Mouse (Mus musculus): ENCODE data around the gene Kifap3. TPM values are rescaled to one million over a fixed set of nuclear protein-coding genes. Genes with fewer than 3 reads are reported as not detected.

The Kifap3 gene
- polyA plus RNA-seq, 1 experiment, result 20.0 TPM

GRCm38 (mm10) chr1:163910785-163911184 lies 131.4 kb downstream of the Kifap3 start:
- H3K4me1 ChIP-seq (ENCODE audit: control insufficient read depth, insufficient read depth, low read length), result no peaks in the 10 kb centered on the region
- TF ChIP-seq CTCF (IDR thresholded peaks at IDR 0.05; ENCODE audit: low read depth, low read length), result no peak
- TF ChIP-seq POLR2A (IDR thresholded peaks at IDR 0.05; ENCODE audit: borderline replicate concordance, low read depth, low read length), result no peak
- H3K27ac ChIP-seq (ENCODE audit: insufficient read depth, low read depth, low read length), result no peak overlapping the region
- H3K4me3 ChIP-seq (ENCODE audit: insufficient read depth, low read length), result no peak overlapping the region

DNA sequence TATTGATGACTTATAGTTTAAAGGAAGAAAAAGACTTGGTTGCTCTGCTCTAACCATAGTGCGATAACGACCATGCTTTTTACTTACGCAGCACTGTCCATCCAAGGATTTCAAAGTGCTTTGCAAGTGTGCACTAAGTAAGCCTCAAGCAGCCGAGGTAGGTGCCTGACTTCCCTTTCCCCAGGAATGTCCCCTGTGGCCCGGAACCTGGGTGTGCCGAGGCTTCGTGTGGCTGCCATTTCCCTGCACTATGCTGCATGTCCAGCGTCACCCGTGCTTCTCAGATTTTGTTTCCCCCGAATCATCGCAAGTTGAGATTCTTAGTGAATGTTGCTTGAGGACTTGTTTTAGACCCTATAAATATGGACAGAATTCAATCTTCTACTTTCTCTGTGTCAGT lies 132.6 kb downstream of the Kifap3 start:
- Histone ChIP-seq H3K27ac (ENCODE audit: insufficient read depth, low read depth, low read length) (no peak overlapping the region), H3K4me3 (ENCODE audit: insufficient read depth, low read length) (no peak overlapping the region), H3K4me1 (ENCODE audit: control insufficient read depth, insufficient read depth, low read length) (no peaks in the 10 kb centered on the region)
- no peak for TF ChIP-seq POLR2A (IDR thresholded peaks at IDR 0.05; ENCODE audit: borderline replicate concordance, low read depth, low read length)
- TF ChIP-seq CTCF (IDR thresholded peaks at IDR 0.05; ENCODE audit: low read depth, low read length), result no peak

- H3K4me3 ChIP-seq (ENCODE audit: insufficient read depth, low read length), result no peak overlapping the region
- no peaks in the 10 kb centered on the region for H3K4me1 ChIP-seq (ENCODE audit: control insufficient read depth, insufficient read depth, low read length)
- no peak for TF ChIP-seq POLR2A (IDR thresholded peaks at IDR 0.05; ENCODE audit: borderline replicate concordance, low read depth, low read length)
- TF ChIP-seq CTCF (IDR thresholded peaks at IDR 0.05; ENCODE audit: low read depth, low read length), result no peak
- no peak overlapping the region for H3K27ac ChIP-seq (ENCODE audit: insufficient read depth, low read depth, low read length)
These were observed 138.2 kb downstream of the Kifap3 start for GRCm38 (mm10) chr1:163917349-163918160.

DNA sequence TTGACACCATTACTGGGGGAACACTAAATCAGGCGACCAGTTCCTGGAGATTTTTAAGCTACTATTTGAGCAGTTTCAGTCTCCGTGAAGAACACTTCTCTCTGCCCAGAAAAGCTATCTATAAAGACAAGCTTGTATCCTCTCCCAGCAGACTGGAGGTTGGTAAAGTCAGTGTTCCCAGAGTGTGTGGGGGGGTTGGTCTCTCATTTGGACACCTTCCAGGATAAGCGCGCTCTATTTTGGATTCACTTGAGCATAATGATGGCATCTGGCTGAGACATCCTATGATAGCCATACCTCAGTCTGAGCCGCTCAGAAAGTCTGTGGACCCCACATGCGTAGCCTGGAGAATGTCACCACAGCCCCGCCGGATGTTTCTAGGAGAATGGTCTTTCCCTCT lies 144.7 kb downstream of the Kifap3 start:
- Histone ChIP-seq H3K4me3 (ENCODE audit: insufficient read depth, low read length) (no peak overlapping the region), H3K27ac (ENCODE audit: insufficient read depth, low read depth, low read length) (no peak overlapping the region), H3K4me1 (ENCODE audit: control insufficient read depth, insufficient read depth, low read length) (peaks cover 5% of the 10 kb centered on the region)
- TF ChIP-seq CTCF (IDR thresholded peaks at IDR 0.05; ENCODE audit: low read depth, low read length), result no peak
- no peak for TF ChIP-seq POLR2A (IDR thresholded peaks at IDR 0.05; ENCODE audit: borderline replicate concordance, low read depth, low read length)

GRCm38 (mm10) chr1:163928846-163929245 lies 149.5 kb downstream of the Kifap3 start, which contains the start of gene Scyl3:
Gene Scyl3, plus strand, starts transcription at chr1:163929100.
- TF ChIP-seq CTCF (IDR thresholded peaks at IDR 0.05; ENCODE audit: low read depth, low read length) (no peak), POLR2A (IDR thresholded peaks at IDR 0.05; ENCODE audit: borderline replicate concordance, low read depth, low read length) (no peak)
- Histone ChIP-seq H3K27ac (ENCODE audit: insufficient read depth, low read depth, low read length) (peak within 1 kb of the TSS; percentile 76), H3K4me3 (ENCODE audit: insufficient read depth, low read length) (peak within 1 kb of the TSS; percentile 97)

GRCm38 (mm10) chr1:163929636-163930457 lies 150.5 kb downstream of the Kifap3 start:
- Histone ChIP-seq H3K27ac (ENCODE audit: insufficient read depth, low read depth, low read length) (peak overlapping the region; percentile 76), H3K4me1 (ENCODE audit: control insufficient read depth, insufficient read depth, low read length) (peaks cover 26% of the 10 kb centered on the region), H3K4me3 (ENCODE audit: insufficient read depth, low read length) (peak overlapping the region; percentile 97)
- TF ChIP-seq CTCF (IDR thresholded peaks at IDR 0.05; ENCODE audit: low read depth, low read length), result peak; percentile 14; the same call in 1 of the 2 replicates
- no peak for TF ChIP-seq POLR2A (IDR thresholded peaks at IDR 0.05; ENCODE audit: borderline replicate concordance, low read depth, low read length)

More at GRCm38 (mm10) chr1:163928846-163929245, 149.5 kb downstream of the Kifap3 start, which contains the start of gene Scyl3:
- peaks cover 22% of the 10 kb centered on the region for H3K4me1 ChIP-seq (ENCODE audit: control insufficient read depth, insufficient read depth, low read length)

- Histone ChIP-seq H3K4me1 (ENCODE audit: control insufficient read depth, insufficient read depth, low read length) (peaks cover 26% of the 10 kb centered on the region), H3K4me3 (ENCODE audit: insufficient read depth, low read length) (peak overlapping the region; percentile 97), H3K27ac (ENCODE audit: insufficient read depth, low read depth, low read length) (peak overlapping the region; percentile 29; the same call in 1 of the 2 replicates)
- TF ChIP-seq POLR2A (IDR thresholded peaks at IDR 0.05; ENCODE audit: borderline replicate concordance, low read depth, low read length), result no peak
- no peak for TF ChIP-seq CTCF (IDR thresholded peaks at IDR 0.05; ENCODE audit: low read depth, low read length)
These were observed 151.0 kb downstream of the Kifap3 start for GRCm38 (mm10) chr1:163930458-163930794.

- no peak for TF ChIP-seq CTCF (IDR thresholded peaks at IDR 0.05; ENCODE audit: low read depth, low read length)
- no peak for TF ChIP-seq POLR2A (IDR thresholded peaks at IDR 0.05; ENCODE audit: borderline replicate concordance, low read depth, low read length)
- peaks cover 24% of the 10 kb centered on the region for H3K4me1 ChIP-seq (ENCODE audit: control insufficient read depth, insufficient read depth, low read length)
- peak overlapping the region; percentile 14; the same call in 1 of the 2 replicates for H3K4me3 ChIP-seq (ENCODE audit: insufficient read depth, low read length)
- H3K27ac ChIP-seq (ENCODE audit: insufficient read depth, low read depth, low read length), result no peak overlapping the region
These were observed 152.4 kb downstream of the Kifap3 start for GRCm38 (mm10) chr1:163931801-163932200.

DNA sequence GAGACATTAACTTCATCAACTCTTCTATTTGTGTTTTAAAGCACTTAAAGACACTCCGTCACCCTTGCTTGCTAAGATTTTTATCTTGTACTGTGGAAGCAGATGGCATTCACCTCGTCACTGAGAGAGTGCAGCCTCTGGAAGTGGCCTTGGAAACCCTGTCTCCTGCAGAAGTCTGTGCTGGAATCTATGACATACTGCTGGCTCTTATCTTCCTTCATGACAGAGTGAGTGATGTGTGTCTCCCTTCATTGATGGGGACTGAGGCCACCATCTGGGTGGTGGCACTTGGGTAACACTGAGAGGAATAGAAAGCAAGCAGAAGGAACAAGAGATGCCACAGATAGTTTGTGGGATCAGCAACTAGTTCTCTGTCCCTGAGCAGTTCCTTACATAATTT lies 155.2 kb downstream of the Kifap3 start:
- Histone ChIP-seq H3K4me1 (ENCODE audit: control insufficient read depth, insufficient read depth, low read length) (peaks cover 21% of the 10 kb centered on the region), H3K27ac (ENCODE audit: insufficient read depth, low read depth, low read length) (no peak overlapping the region), H3K4me3 (ENCODE audit: insufficient read depth, low read length) (no peak overlapping the region)
- TF ChIP-seq POLR2A (IDR thresholded peaks at IDR 0.05; ENCODE audit: borderline replicate concordance, low read depth, low read length) (no peak), CTCF (IDR thresholded peaks at IDR 0.05; ENCODE audit: low read depth, low read length) (no peak)

Measured in bone marrow macrophage, adult 2 months (primary cell).